Mouse (Mus musculus) stomach, embryonic 15.5 days (tissue): ENCODE measurements around the gene Dcx. TPM values are rescaled to one million over a fixed set of nuclear protein-coding genes. Genes with fewer than 3 reads are reported as not detected.

Experiments used
- ATAC-seq: fragments of 200-750 bp; cut with Nextera tagmentation; 2 replicates; pipeline ENCODE4 v1.8.0; 2017; ENCODE audit warnings: low read depth, moderate number of reproducible peaks, moderate TSS enrichment; ENCODE audit not compliant: insufficient read depth, low FRiP score
- H3K27ac ChIP-seq: fragments of 300-500 bp; sonication (generic); 2 replicates; pipeline ENCODE4 v1.5.1; 2015; ENCODE audit warnings: mild to moderate bottlenecking, inconsistent platforms
- H3K27me3 ChIP-seq: fragments of 300-500 bp; sonication (generic); replicated peaks from 2 replicates; pipeline ENCODE4 v1.6.1; 2015; ENCODE audit warnings: inconsistent platforms
- H3K36me3 ChIP-seq: fragments of 300-500 bp; sonication (generic); 2 replicates; pipeline ENCODE4 v1.6.1; 2015; ENCODE audit warnings: inconsistent platforms
- H3K4me1 ChIP-seq: fragments of 300-500 bp; sonication (generic); 2 replicates; pipeline ENCODE4 v1.6.1; 2015; ENCODE audit warnings: inconsistent platforms
- H3K4me2 ChIP-seq: fragments of 300-500 bp; sonication (generic); 2 replicates; pipeline ENCODE4 v1.6.1; 2015; ENCODE audit warnings: mild to moderate bottlenecking, inconsistent platforms
- H3K4me3 ChIP-seq: fragments of 300-500 bp; sonication (generic); replicated peaks from 2 replicates; pipeline ENCODE4 v1.5.1; 2015; ENCODE audit warnings: inconsistent platforms
- H3K9ac ChIP-seq: fragments of 300-500 bp; sonication (generic); 2 replicates; pipeline ENCODE4 v1.6.1; 2015; ENCODE audit warnings: inconsistent platforms
- H3K9me3 ChIP-seq: fragments of 300-500 bp; sonication (generic); 2 replicates; pipeline ENCODE4 v1.6.1; 2016; ENCODE audit warnings: inconsistent platforms
- WGBS: fragments of 180-500 bp; shearing (Covaris S2); methylation state at CpG from one replicate; pipeline ENCODE4 v1.1.7; 2015; 5-methylcytosine and 5-hydroxymethylcytosine counted together
- microRNA-seq: library from miRNA; unstranded; fragments of <30 nt; microRNA quantifications from one replicate; pipeline ENCODE4, GENCODE M21; 2016
- polyA plus RNA-seq: library from polyadenylated mRNA; unstranded; fragments of >200 nt; fragmentation: Nextera tagmentation; extraction: Ambion mirVana; gene quantifications from 2 replicates; pipeline ENCODE4 v1.2.1, GENCODE M21; 2015

The Dcx gene
- polyA plus RNA-seq, 1 experiment from 2014 or later, result 4.8 TPM

DNA sequence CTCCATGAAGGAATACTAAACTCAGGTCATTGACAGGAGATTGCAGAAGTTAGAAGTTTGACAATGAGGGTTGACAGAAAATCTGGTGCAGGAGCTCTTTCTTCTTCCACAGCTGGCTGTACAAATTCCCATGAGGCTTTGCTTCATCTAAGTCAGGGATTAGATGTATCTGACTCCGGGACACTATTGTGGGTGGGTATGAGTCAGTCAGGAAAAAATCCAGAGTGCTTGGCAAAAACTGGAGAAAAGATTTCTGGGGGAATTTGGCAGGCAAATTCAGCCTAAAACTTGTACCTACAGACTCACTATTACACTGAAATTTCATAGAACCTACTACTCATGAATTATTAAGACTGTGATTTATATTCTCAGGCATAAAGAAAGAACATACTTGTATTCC lies 117.2 kb downstream of the Dcx start:
- Histone ChIP-seq H3K4me3 (no peak overlapping the region), H3K27ac (no peak overlapping the region), H3K9me3 (no peaks in the 10 kb centered on the region), H3K4me1 (no peaks in the 10 kb centered on the region), H3K36me3 (no peaks in the 10 kb centered on the region), H3K27me3 (no peaks in the 10 kb centered on the region), H3K9ac (no peak overlapping the region), H3K4me2 (no peak overlapping the region)
- ATAC-seq, result no peak
- 67% methylated on average over 1 of the region's 1 CpGs for WGBS

Small RNAs within 50 kb of the gene (microRNA-seq; reads per million reads assigned to microRNA genes)
- not detected for gene Gm47298

Other genes with a start within 250 kb of the Dcx start
- gene Capn6, start 105.9 kb downstream of the Dcx start, polyA plus RNA-seq, result 68.1 and 89.8 TPM in 2 replicates
- 0.84 and 1.1 TPM in 2 replicates for gene A730046J19Rik, start 220.4 kb upstream of the Dcx start, polyA plus RNA-seq